Mouse (Mus musculus) induced T-regulatory cell, adult 2 months (primary cell): Measurements from ENCODE around the gene Trim54.

ENCODE experiments used
- DNase-seq: peaks from one replicate; pipeline ENCODE4 v3.0.0-alpha.2; 2012; ENCODE audit warnings: low read depth

The Trim54 gene

GRCm38 (mm10) chr5:31183678-31184077 lies 67.2 kb downstream of the Trim54 start:
- DNase-seq, result no peak
